Mouse (Mus musculus): ENCODE measurements at regions not wholly inside any gene's neighbourhood (a gene's known extent, or its start where the extent isn't known, plus 50 kb on each side); places are given as distances from the start of the nearest gene placed in this dataset.
"Not testable (repeated sequence)": the region's sequence is repeated elsewhere in the genome, so short reads cannot be mapped to it uniquely, and the experiment has no call there.

DNA sequence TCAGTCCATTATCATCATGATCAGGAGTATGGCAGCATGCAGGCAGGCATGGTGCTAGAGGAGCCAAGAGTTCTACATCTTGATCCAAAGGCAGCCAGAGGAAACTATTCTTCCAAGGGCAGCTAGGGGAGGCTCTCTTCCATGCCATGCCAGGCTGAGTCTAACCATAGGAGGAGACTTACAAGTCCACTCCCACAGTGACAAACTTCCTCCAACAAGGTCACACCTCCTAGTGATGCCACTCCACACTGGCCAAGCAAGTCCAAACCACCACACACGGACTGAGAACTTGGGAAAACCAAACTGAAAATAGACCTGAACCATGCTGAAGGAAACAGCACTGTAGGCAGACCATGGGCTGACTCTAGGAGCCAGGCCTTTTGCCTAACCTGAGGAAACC lies 197.4 kb downstream of the Prex1 start:
- no peak overlapping the region for H3K4me3 ChIP-seq (replicated peaks; ENCODE audit: extremely low read depth, low read depth, low read length)
- DNase-seq, result no peak
- TF ChIP-seq CTCF (IDR thresholded peaks at IDR 0.05; ENCODE audit: insufficient read depth, low read length), result no peak
- 64% methylated on average over 1 of the region's 1 CpGs for WGBS
- no peaks in the 10 kb centered on the region for H3K4me1 ChIP-seq (ENCODE audit: control insufficient read depth, insufficient read depth, low read length)

DNA sequence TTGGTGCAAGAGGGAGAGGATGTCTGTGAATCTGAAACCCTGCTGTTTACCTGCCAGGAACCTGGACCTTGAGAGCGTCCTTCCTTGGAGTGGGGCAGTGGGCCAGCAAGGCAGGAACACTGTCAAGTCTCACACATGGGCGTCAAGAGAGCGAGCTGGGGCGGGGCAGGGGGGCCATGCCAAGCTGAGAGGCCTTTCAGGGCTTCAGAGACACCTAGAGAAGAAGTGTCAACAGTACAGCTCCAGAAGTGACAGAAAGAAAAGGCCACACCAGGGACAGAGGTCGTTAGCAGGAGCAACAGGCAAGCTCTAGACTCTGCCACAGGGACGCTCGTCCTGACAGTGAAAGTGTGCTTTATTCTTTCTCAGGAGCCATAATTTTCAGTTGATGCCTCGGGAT lies 199.0 kb downstream of the Prex1 start:
- DNase-seq, result no peak
- WGBS, result 39% methylated on average over 8 of the region's 8 CpGs

DNA sequence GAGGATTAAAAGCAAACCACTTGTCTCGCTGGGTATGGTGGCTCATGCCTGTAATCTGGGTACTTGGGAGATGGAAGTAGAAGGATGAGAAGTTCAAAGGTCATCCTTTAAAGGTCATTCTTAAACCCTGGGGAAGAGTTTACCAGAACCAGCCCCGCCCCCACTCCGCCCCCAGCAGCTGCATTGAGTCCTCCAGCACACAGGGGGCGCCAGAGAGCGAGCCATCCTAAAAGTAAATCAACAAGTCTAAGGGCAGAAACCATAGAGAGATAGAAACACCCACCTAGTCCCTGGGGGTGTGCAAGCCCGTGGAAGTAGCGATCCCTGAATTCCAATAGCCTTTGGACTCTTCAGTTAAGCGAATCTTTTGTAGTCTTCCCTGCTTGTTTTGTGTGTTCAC lies 201.1 kb downstream of the Prex1 start:
- WGBS, result 83% methylated on average over 8 of the region's 8 CpGs
- TF ChIP-seq CTCF (IDR thresholded peaks at IDR 0.05; ENCODE audit: insufficient read depth, low read length) (no peak), POLR2A (IDR thresholded peaks at IDR 0.05; ENCODE audit: borderline replicate concordance, extremely low read depth, low read depth, low read length) (no peak)
- Histone ChIP-seq H3K4me3 (replicated peaks; ENCODE audit: extremely low read depth, low read depth, low read length) (no peak overlapping the region), H3K4me1 (ENCODE audit: control insufficient read depth, insufficient read depth, low read length) (no peaks in the 10 kb centered on the region; the same call in 1 of the 2 replicates)
- DNase-seq, result no peak

More for the DNA sequence above, 199.0 kb downstream of the Prex1 start:
- Histone ChIP-seq H3K4me1 (ENCODE audit: control insufficient read depth, insufficient read depth, low read length) (no peaks in the 10 kb centered on the region; the same call in 1 of the 2 replicates), H3K4me3 (replicated peaks; ENCODE audit: extremely low read depth, low read depth, low read length) (no peak overlapping the region)
- no peak for TF ChIP-seq CTCF (IDR thresholded peaks at IDR 0.05; ENCODE audit: insufficient read depth, low read length)
- TF ChIP-seq POLR2A (IDR thresholded peaks at IDR 0.05; ENCODE audit: borderline replicate concordance, extremely low read depth, low read depth, low read length), result no peak

DNA sequence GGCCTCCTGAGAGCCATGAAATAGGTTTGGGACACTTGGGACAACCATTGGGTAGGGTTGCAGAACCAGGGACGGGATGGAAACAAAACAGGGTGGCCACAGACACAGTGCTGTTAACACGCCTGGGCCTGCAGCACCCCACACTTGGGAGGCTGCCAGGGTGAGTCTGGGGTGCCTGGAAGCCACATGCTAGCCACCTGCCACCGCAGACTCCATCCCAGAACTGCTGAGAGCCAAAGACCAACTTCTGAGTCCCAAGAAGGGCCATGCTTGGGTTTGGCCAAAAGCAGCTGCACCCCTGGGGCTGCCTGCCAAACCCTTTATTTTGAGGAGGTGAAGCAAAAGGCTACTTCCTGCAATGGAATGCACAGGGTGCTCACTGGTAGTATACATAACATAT lies 202.2 kb downstream of the Prex1 start:
- WGBS, result 80% methylated on average over 3 of the region's 3 CpGs
- DNase-seq; H3K4me1 ChIP-seq (ENCODE audit: control insufficient read depth, insufficient read depth, low read length); H3K4me3 ChIP-seq (replicated peaks; ENCODE audit: extremely low read depth, low read depth, low read length): not testable (repeated sequence)

DNA sequence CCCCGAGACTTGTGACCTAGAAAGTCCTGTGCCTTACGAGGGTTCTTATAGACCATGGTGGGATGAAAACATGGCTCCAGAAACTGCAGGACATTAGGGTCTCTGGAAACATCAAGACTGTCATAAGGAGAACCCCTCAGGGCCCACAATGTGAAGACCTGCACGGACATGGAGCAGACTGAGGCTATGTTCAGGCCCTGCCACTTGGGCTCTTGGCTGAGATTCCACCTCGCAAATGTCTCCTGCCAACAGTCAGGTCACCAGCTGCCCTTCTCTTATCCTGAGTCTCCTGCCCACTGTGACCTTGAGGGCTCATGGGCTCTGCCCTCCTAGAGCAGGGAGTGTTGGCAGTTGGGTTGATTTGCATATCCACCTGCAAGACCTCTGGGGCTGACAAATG lies 202.9 kb downstream of the Prex1 start:
- whole genome bisulfite sequencing, result 78% methylated on average over 4 of the region's 4 CpGs
- Histone ChIP-seq H3K4me1 (ENCODE audit: control insufficient read depth, insufficient read depth, low read length) (no peaks in the 10 kb centered on the region; the same call in 1 of the 2 replicates), H3K4me3 (replicated peaks; ENCODE audit: extremely low read depth, low read depth, low read length) (no peak overlapping the region)
- TF ChIP-seq CTCF (IDR thresholded peaks at IDR 0.05; ENCODE audit: insufficient read depth, low read length) (no peak), POLR2A (IDR thresholded peaks at IDR 0.05; ENCODE audit: borderline replicate concordance, extremely low read depth, low read depth, low read length) (no peak)
- DNase-seq, result no peak

DNA sequence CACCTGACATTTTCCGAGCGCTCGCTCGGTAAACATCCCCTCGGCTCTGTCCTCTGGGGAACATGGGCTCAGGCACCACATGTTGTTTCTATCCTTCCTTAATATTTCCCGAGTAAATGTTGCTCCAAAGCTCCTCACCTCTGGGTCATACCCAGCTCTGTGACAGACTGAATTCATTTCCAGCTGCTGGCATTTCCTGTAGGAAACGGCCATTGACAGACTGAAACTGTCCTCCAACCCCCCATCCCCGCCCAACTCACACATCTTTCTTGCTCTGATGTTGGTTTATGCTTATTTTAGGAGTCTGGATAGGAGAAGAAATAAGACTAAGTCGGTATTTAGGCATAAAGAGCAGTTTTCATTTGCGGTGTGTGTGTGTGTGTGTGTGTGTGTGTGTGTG lies 204.0 kb downstream of the Prex1 start:
- no peaks in the 10 kb centered on the region; the same call in 1 of the 2 replicates for H3K4me1 ChIP-seq (ENCODE audit: control insufficient read depth, insufficient read depth, low read length)
- no peak for TF ChIP-seq CTCF (IDR thresholded peaks at IDR 0.05; ENCODE audit: insufficient read depth, low read length)
- TF ChIP-seq POLR2A (IDR thresholded peaks at IDR 0.05; ENCODE audit: borderline replicate concordance, extremely low read depth, low read depth, low read length), result no peak
- 51% methylated on average over 10 of the region's 10 CpGs for WGBS
- DNase-seq, result no peak
- no peak overlapping the region for H3K4me3 ChIP-seq (replicated peaks; ENCODE audit: extremely low read depth, low read depth, low read length)

DNA sequence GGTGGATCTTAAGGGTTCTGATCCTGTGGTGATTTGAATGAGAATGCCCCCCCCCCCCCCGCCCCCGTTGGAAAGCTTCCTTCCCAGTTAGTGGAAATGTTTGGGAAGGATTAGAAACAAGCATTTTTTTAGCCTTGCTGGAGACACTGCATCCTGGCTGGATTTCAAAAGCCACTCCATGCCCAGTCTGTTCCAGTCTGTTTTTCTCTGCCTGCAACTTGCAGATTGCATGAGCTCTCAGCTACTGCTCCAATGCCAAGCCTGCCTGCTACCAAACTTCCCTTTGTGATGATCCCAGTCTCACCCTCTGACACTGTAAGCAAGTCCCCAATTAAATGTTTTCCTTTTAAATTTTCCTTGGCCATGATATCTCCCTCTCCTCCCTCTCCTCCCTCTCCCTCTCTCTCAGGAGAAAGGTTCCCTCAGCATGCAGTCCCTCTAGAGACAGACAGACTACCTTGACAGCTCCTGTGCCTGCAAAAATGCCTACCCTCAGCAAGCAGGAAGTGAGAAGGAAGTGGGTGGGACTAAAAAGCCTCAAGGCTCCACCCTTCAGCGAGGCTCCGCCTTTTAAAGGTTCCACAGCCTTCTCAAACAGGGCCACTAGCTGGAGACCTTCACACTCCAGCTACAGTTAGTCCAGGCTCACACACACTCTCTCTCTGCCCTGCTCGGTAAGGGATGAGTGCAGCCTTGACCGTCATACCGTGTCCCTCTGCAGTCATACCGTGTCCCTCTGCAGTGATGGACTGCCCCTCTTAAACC lies 204.8 kb downstream of the Prex1 start:
- WGBS, result 74% methylated on average over 8 of the region's 8 CpGs
- Histone ChIP-seq H3K4me1 (ENCODE audit: control insufficient read depth, insufficient read depth, low read length) (no peaks in the 10 kb centered on the region; the same call in 1 of the 2 replicates), H3K4me3 (replicated peaks; ENCODE audit: extremely low read depth, low read depth, low read length) (no peak overlapping the region)
- no peak for DNase-seq
- TF ChIP-seq POLR2A (IDR thresholded peaks at IDR 0.05; ENCODE audit: borderline replicate concordance, extremely low read depth, low read depth, low read length) (no peak), CTCF (IDR thresholded peaks at IDR 0.05; ENCODE audit: insufficient read depth, low read length) (no peak)

DNA sequence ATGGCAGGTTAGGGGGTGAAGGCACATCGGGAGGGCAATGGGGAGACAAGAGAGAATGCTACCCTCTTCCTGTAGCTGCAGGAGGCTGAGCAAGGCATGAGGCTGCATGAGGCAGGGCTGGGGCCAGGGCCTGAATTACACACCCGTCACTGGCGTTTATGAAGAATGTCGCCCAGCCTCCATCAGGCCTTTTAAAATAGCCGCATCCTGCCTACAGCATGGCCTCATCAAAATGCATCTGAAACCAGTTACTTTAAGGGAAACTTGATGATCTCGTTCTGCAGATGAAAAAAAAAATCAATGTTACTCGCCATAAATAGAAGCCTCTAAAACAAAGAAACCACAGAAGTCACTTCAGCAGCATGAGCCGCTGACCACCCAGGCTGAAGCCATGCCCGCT lies 208.3 kb downstream of the Prex1 start:
- TF ChIP-seq POLR2A (IDR thresholded peaks at IDR 0.05; ENCODE audit: borderline replicate concordance, extremely low read depth, low read depth, low read length) (no peak), CTCF (IDR thresholded peaks at IDR 0.05; ENCODE audit: insufficient read depth, low read length) (no peak)
- WGBS, result 60% methylated on average over 9 of the region's 9 CpGs
- DNase-seq, result no peak
- Histone ChIP-seq H3K4me1 (ENCODE audit: control insufficient read depth, insufficient read depth, low read length) (no peaks in the 10 kb centered on the region; the same call in 1 of the 2 replicates), H3K4me3 (replicated peaks; ENCODE audit: extremely low read depth, low read depth, low read length) (no peak overlapping the region)

DNA sequence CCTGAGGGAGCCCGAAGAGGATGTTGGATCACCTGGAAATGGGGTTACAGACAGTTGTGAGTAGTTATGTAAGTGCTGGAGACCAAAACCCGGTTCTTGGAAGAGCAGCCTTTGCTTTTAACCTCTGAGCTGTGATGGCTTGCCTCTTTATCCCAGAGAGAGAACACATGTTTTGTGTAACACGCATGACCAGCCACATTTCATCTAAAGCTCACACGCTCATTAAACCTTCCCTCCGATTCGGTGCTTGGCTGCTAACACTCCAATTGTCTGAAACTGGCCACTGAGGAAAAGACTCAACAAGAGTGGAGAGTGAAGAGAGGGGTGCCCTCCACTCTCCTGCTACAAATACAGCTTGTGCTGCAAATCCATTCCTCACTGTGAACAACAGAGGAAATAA lies 210.0 kb downstream of the Prex1 start:
- H3K4me3 ChIP-seq (replicated peaks; ENCODE audit: extremely low read depth, low read depth, low read length), result no peak overlapping the region
- DNase-seq, result no peak
- TF ChIP-seq CTCF (IDR thresholded peaks at IDR 0.05; ENCODE audit: insufficient read depth, low read length) (no peak), POLR2A (IDR thresholded peaks at IDR 0.05; ENCODE audit: borderline replicate concordance, extremely low read depth, low read depth, low read length) (no peak)
- WGBS, result 83% methylated on average over 6 of the region's 6 CpGs
- no peaks in the 10 kb centered on the region for H3K4me1 ChIP-seq (ENCODE audit: control insufficient read depth, insufficient read depth, low read length)

DNA sequence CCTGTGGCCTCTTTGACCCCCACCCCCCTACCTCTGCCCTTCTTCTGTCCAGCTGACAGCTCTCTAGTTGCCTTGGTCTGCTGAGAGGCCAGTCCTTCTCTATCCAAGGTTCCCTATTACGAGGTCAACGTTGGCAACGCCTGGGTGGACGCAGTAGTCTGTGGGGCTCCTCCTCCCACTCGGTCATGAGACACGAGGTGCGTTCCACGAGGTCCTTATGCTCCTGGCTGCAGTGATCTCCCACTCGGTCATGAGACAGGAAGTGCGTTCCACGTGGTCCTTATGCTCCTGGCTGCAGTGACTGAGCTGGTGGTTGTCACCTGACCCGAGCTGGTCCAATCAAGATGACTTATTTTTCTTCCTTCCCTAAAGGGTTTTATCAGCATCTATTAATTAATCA lies 220.7 kb downstream of the Prex1 start:
- Histone ChIP-seq H3K4me1 (ENCODE audit: control insufficient read depth, insufficient read depth, low read length) (no peaks in the 10 kb centered on the region), H3K4me3 (replicated peaks; ENCODE audit: extremely low read depth, low read depth, low read length) (no peak overlapping the region)
- no peak for DNase-seq
- TF ChIP-seq CTCF (IDR thresholded peaks at IDR 0.05; ENCODE audit: insufficient read depth, low read length) (no peak), POLR2A (IDR thresholded peaks at IDR 0.05; ENCODE audit: borderline replicate concordance, extremely low read depth, low read depth, low read length) (no peak)
- WGBS, result 65% methylated on average over 12 of the region's 12 CpGs
